Mouse (Mus musculus) ES-E14 (cell line): Measurements from ENCODE around the gene Map3k10.

Source experiments
- MAFK ChIP-seq: IDR thresholded peaks from 2 replicates; pipeline ENCODE4 v1.6.1; 2014; ENCODE audit warnings: mild to moderate bottlenecking, low read depth, low read length, inconsistent platforms; ENCODE audit not compliant: insufficient read depth
- ZC3H11A ChIP-seq: IDR thresholded peaks from 2 replicates; pipeline ENCODE4 v1.6.1; 2012; ENCODE audit warnings: low read depth, mild to moderate bottlenecking, inconsistent platforms, low read length, borderline replicate concordance
- ZNF384 ChIP-seq: IDR thresholded peaks from 2 replicates; pipeline ENCODE4 v1.6.1; 2012; ENCODE audit warnings: low read depth, low read length, inconsistent platforms

DNA sequence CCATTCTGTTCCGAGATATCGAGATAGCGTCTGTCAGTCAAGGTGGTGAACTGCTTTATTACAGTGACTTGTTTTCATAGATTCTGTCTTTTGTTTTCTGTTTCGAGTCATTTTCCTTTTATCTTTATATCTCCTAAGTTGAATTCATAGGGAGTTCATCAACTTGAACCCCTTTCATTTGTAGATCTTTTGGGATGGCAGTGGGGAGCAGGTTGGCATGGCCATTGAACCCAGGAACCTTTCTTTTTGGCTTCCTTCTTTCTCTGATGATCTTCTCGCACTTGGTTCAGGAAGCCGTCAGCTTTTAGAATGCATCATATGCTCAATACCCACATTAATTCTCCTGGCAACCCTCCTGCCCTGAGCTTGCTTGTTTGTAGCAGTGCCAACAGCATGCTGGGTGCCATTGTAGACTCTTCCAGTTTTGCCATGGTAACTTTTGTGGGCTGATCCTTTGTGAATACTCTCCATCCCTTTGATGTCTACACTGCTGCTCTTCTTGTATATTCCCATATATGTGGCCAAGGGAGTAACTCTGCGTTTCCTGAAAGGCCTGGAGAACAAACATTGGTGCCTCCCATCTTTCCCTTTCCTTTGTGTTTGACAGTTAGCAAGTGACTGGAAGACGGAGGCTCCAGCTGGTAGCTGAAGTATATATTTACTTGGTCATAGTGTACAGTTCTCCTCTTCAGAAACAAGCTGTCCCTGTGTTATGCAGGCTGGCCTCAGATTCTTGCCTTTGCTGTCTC is 60.5 kb downstream of the Map3k10 start:
- no peak for TF ChIP-seq ZC3H11A
- TF ChIP-seq ZNF384: no peak
- TF ChIP-seq MAFK: no peak
